Mouse (Mus musculus) embryonic fibroblast, embryonic 13.5 days (primary cell): Measurements from ENCODE around the gene Adam10.

Experiments used
- CTCF ChIP-seq: IDR thresholded peaks from 2 replicates; pipeline ENCODE4 v1.5.1; 2011; ENCODE audit warnings: mild to moderate bottlenecking, control low read depth, low read length, moderate library complexity, borderline replicate concordance; ENCODE audit not compliant: insufficient read depth
- POLR2A ChIP-seq: IDR thresholded peaks from 2 replicates; pipeline ENCODE4 v1.6.1; 2011; ENCODE audit warnings: low read depth, mild to moderate bottlenecking, control low read depth, low read length, moderate library complexity

- TF ChIP-seq CTCF: no peak
- no peak for TF ChIP-seq POLR2A
Observed at GRCm38 (mm10) chr9:70650994-70651393, 27.8 kb upstream of the Adam10 start.
